ENCODE assay signal across 9 mouse cellular contexts in the genomic region with DNA sequence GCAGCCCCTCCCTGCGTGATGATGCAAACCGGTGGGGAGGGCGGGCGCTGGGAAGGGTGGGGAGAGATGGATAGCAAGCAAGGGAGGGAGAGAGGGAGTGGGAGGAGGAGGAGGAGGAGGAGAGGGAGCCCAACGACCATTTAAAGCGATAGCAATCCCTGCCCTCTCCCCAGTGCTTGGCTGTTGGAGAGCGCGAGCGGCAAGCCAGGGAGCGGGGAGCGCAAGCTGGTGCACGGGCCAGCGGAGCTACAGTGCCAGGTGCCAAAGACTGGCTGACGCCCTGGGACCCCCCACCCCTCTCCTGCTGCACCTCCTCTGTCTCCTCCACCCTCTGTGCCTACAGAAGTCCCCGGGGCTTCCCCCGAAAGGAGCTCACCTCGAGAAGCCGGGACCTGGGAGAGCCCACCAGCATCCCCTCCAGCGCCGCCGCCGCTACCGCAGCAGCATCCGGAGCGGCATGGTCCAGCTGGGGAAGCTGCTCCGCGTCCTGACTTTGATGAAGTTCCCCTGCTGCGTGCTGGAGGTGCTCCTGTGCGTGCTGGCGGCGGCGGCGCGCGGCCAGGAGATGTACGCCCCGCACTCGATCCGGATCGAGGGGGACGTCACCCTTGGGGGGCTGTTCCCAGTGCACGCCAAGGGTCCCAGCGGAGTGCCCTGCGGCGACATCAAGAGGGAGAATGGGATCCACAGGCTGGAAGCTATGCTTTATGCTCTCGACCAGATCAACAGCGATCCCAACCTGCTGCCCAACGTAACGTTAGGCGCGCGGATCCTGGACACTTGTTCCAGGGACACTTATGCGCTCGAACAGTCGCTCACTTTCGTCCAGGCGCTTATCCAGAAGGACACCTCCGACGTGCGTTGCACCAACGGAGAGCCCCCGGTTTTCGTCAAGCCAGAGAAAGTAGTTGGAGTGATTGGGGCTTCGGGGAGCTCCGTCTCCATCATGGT. TPM values are rescaled to one million over a fixed set of nuclear protein-coding genes. Genes with fewer than 3 reads are reported as not detected.
DNase-seq lines count a peak whose midpoint lies in the region; ATAC-seq and TF ChIP-seq lines count a peak whose summit lies in the region.
"Had no signal": no experiment of that assay in that cellular context is flagged by ENCODE, and none has a peak within 500 bp of the region (broad histone marks: within the 10 kb centered on the region; RNA-seq: fewer than 3 reads in every experiment).

A gene (plus strand): TSS at position 171 of the 951 bp plus-strand sequence.

- H3K9ac ChIP-seq in heart, adult 2 months (ENCODE audit: low read depth, low read length), result peak within 1 kb of the TSS; percentile 51; the same call in 1 of the 2 replicates
- peak within 1 kb of the TSS; percentile 59 for H3K9ac ChIP-seq in forebrain, embryonic 16.5 days (replicated peaks; ENCODE audit: low read depth, low read length)
- H3K9ac ChIP-seq in midbrain, embryonic 14.5 days (replicated peaks; ENCODE audit: low read length), result peak within 1 kb of the TSS; percentile 74
- H3K9ac ChIP-seq: liver, embryonic 14.5 days had no signal

- intact Hi-C loops in heart, adult 2 months (cut with DNase I), result no loop called here

- H3K27me3 ChIP-seq in heart, adult 2 months (ENCODE audit: control insufficient read depth, insufficient read depth, low read length), result peaks cover 5% of the 10 kb centered on the region
- H3K27me3 ChIP-seq in forebrain, embryonic 16.5 days (replicated peaks; ENCODE audit: control insufficient read depth, insufficient read depth, low read length), result 0 out of 2 replicates have a peak, but pooled peaks cover 13% of the 10 kb centered on the region
- H3K27me3 ChIP-seq in midbrain, embryonic 14.5 days (ENCODE audit: control insufficient read depth, insufficient read depth, low read length), result peaks cover 9% of the 10 kb centered on the region

- H3K27ac ChIP-seq in heart, adult 2 months, result no peak within 1 kb of the TSS
- 0 out of 2 replicates have a peak within 1 kb of the TSS, but pooled peaks have one; percentile 20 for H3K27ac ChIP-seq in forebrain, embryonic 16.5 days (ENCODE audit: low read length)
- peak within 1 kb of the TSS; percentile 68 for H3K27ac ChIP-seq in midbrain, embryonic 14.5 days (replicated peaks; ENCODE audit: low read depth, low read length)
- H3K27ac ChIP-seq: liver, embryonic 14.5 days had no signal

- TF ChIP-seq CTCF in heart, adult 2 months (IDR thresholded peaks at IDR 0.05), result no peak

- peak within 1 kb of the TSS; percentile 94 for H3K4me2 ChIP-seq in forebrain, embryonic 16.5 days (ENCODE audit: low read length)
- H3K4me2 ChIP-seq in midbrain, embryonic 14.5 days (ENCODE audit: low read length), result peak within 1 kb of the TSS; percentile 94

- no peaks in the 10 kb centered on the region for H3K79me2 ChIP-seq in heart, adult 2 months (replicated peaks; ENCODE audit: control insufficient read depth, insufficient read depth, low read length)

- no peak for TF ChIP-seq POLR2A in heart, adult 2 months (IDR thresholded peaks at IDR 0.05; ENCODE audit: insufficient read depth, low read depth, low read length)

- H3K36me3 ChIP-seq in heart, adult 2 months (ENCODE audit: control insufficient read depth, insufficient read depth, low read length), result no peaks in the 10 kb centered on the region
- H3K36me3 ChIP-seq in forebrain, embryonic 16.5 days (ENCODE audit: control insufficient read depth, insufficient read depth), result no peaks in the 10 kb centered on the region
- no peaks in the 10 kb centered on the region for H3K36me3 ChIP-seq in midbrain, embryonic 14.5 days (ENCODE audit: control insufficient read depth, insufficient read depth, low read length)

- no peak within 1 kb of the TSS for H3K4me3 ChIP-seq in heart, adult 2 months
- peak within 1 kb of the TSS; percentile 76 for H3K4me3 ChIP-seq in forebrain, embryonic 16.5 days (replicated peaks; ENCODE audit: low read length)
- peak within 1 kb of the TSS; percentile 66 for H3K4me3 ChIP-seq in midbrain, embryonic 14.5 days (replicated peaks; ENCODE audit: low read depth, low read length)

- peak; percentile 7 to 17 for DNase-seq in heart, adult 2 months
- DNase-seq in heart, adult 9 months (ENCODE audit: low spot score in 2 of 2), result no peak
- DNase-seq in adrenal gland, postnatal 10 days, result peak; percentile 12
- peak; percentile 63 to 75 for DNase-seq in layer of hippocampus, adult 18-20 months (ENCODE audit: low spot score in 2 of 2)
- DNase-seq in midbrain, embryonic 14.5 days, result peak; percentile 77
- peak; percentile 44 for DNase-seq in testis, postnatal 10 days (ENCODE audit: low spot score)
- DNase-seq in c-Kit-positive CD71-positive TER-119-positive erythroid progenitor cells, embryonic 14.5 days (ENCODE audit: low spot score), result no peak

- 2% methylated on average over 65 of the region's 65 CpGs for WGBS in heart, adult 2 months
- WGBS in forebrain, embryonic 16.5 days, result under 1% methylated on average over 65 of the region's 65 CpGs
- under 1% methylated on average over 59 of the region's 65 CpGs for WGBS in midbrain, embryonic 14.5 days

- H3K4me1 ChIP-seq in heart, adult 2 months (ENCODE audit: control insufficient read depth, insufficient read depth, low read length), result no peaks in the 10 kb centered on the region
- H3K4me1 ChIP-seq in forebrain, embryonic 16.5 days (replicated peaks; ENCODE audit: control insufficient read depth, insufficient read depth, low read length), result peaks cover 21% of the 10 kb centered on the region
- H3K4me1 ChIP-seq in midbrain, embryonic 14.5 days (ENCODE audit: control insufficient read depth, insufficient read depth, low read length), result 0 out of 2 replicates have a peak, but pooled peaks cover 8% of the 10 kb centered on the region

- no peak for TF ChIP-seq EP300 in heart, adult 2 months (IDR thresholded peaks at IDR 0.05; ENCODE audit: insufficient read depth, low read depth, low read length)

- ATAC-seq in forebrain, embryonic 16.5 days, result peak; percentile 93
- peak; percentile 82 for ATAC-seq in midbrain, embryonic 14.5 days (ENCODE audit: low FRiP score, low TSS enrichment)

- H3K9me3 ChIP-seq in forebrain, embryonic 16.5 days (ENCODE audit: control insufficient read depth, low read length), result no peaks in the 10 kb centered on the region
- no peaks in the 10 kb centered on the region for H3K9me3 ChIP-seq in midbrain, embryonic 14.5 days (ENCODE audit: control insufficient read depth, low read length)

RNA-seq across cellular contexts. Expression of the gene that starts here (rescaled TPM):
- under 1 TPM; 0.16 to 0.30 TPM for total RNA-seq in heart, adult 2 months (2021)
- 0.16 and 0.35 TPM in 2 replicates for polyA plus RNA-seq in heart, adult 2 months (2012; rRNA removed)
- 1 to 10 TPM in 1 of 2 experiments, under 1 TPM in 1; 0.90 to 1.5 TPM for total RNA-seq in adrenal gland, postnatal 10 days (2021)
- polyA plus RNA-seq in forebrain, embryonic 16.5 days (2015; fragmentation: Nextera tagmentation; extraction: Ambion mirVana), result 9.4 and 17.3 TPM in 2 replicates
- 10 to 100 TPM; 59.7 to 61.0 TPM for total RNA-seq in layer of hippocampus, adult 18-20 months (2021)
- polyA plus RNA-seq in midbrain, embryonic 14.5 days (2014; fragmentation: Nextera tagmentation; extraction: Ambion mirVana), result 18.1 and 18.7 TPM in 2 replicates

Comparison
In these comparisons a context has a peak if more than half of its experiments do, and no peak if none do; other contexts are left out.
1. RNA of the gene that starts here (total RNA-seq): 59.7 to 61.0 TPM in layer of hippocampus, adult 18-20 months; 0.90 to 1.5 TPM in adrenal gland, postnatal 10 days and 0.16 to 0.30 TPM in heart, adult 2 months; every median in the first group is over 10 times any median in the second.
2. Peak in DNase-seq and H3K9ac ChIP-seq in heart, adult 2 months; RNA of the gene not detected or under 1 TPM.
3. DNase-seq: peak in adrenal gland, postnatal 10 days (single experiment), layer of hippocampus, adult 18-20 months (2 of 2), midbrain, embryonic 14.5 days (single experiment) and testis, postnatal 10 days (single experiment); none in heart, adult 9 months (0 of 2) and c-Kit-positive CD71-positive TER-119-positive erythroid progenitor cells, embryonic 14.5 days (single experiment).
4. Peak in every context shown above with its lines, with median percentiles within 50 percentile points of each other: H3K9ac ChIP-seq.